Mouse (Mus musculus) liver, adult 2 months (tissue): ENCODE measurements around the gene Adamts13. TPM values are rescaled to one million over a fixed set of nuclear protein-coding genes. Genes with fewer than 3 reads are reported as not detected.

Experiments
- DNase-seq: peaks from one replicate; pipeline ENCODE4 v3.0.0-alpha.2; 2011; ENCODE audit warnings: low read depth, low spot score; ENCODE audit errors: extremely low read depth
- H3K27ac ChIP-seq: fragments of 200-500 bp; replicated peaks from 2 replicates; pipeline ENCODE4 v1.5.1; 2012; ENCODE audit warnings: low read depth, mild to moderate bottlenecking, control low read depth, inconsistent platforms, low read length; ENCODE audit not compliant: insufficient read depth
- H3K27me3 ChIP-seq: fragments of 200-500 bp; 2 replicates; pipeline ENCODE4 v1.6.1; 2012; ENCODE audit warnings: mild to moderate bottlenecking, moderate library complexity, low read length, inconsistent platforms; ENCODE audit not compliant: control insufficient read depth, insufficient read depth
- H3K36me3 ChIP-seq: fragments of 200-500 bp; 2 replicates; pipeline ENCODE4 v1.6.1; 2012; ENCODE audit warnings: low read length, inconsistent platforms; ENCODE audit not compliant: control insufficient read depth, insufficient read depth
- H3K4me1 ChIP-seq: fragments of 200-500 bp; 2 replicates; pipeline ENCODE4 v1.6.1; 2011; ENCODE audit warnings: low read length; ENCODE audit not compliant: control insufficient read depth, insufficient read depth
- H3K4me3 ChIP-seq: fragments of 200-500 bp; 2 replicates; pipeline ENCODE4 v1.5.1; 2011; ENCODE audit warnings: low read depth, mild to moderate bottlenecking, control low read depth, low read length, moderate library complexity; ENCODE audit not compliant: insufficient read depth
- H3K79me2 ChIP-seq: fragments of 200-500 bp; 2 replicates; pipeline ENCODE4 v1.6.1; 2012; ENCODE audit warnings: inconsistent platforms, mild to moderate bottlenecking, low read length, moderate library complexity; ENCODE audit not compliant: control insufficient read depth, insufficient read depth
- H3K9ac ChIP-seq: fragments of 200-500 bp; 2 replicates; pipeline ENCODE4 v1.6.1; 2012; ENCODE audit warnings: low read depth, mild to moderate bottlenecking, control low read depth, inconsistent platforms, low read length
- CTCF ChIP-seq: fragments of 200-500 bp; IDR thresholded peaks from 2 replicates; pipeline ENCODE4 v1.5.1; 2011; ENCODE audit warnings: low read depth, low read length, control low read depth
- POLR2A ChIP-seq: fragments of 200-500 bp; IDR thresholded peaks from 2 replicates; pipeline ENCODE4 v1.6.1; 2011; ENCODE audit warnings: low read length, control low read depth; ENCODE audit not compliant: insufficient read depth; ENCODE audit errors: extremely low read depth
- WGBS: fragments of 180-500 bp; shearing (Covaris S2); methylation state at CpG from one replicate; pipeline ENCODE4 v1.1.7; 2018; 5-methylcytosine and 5-hydroxymethylcytosine counted together
- polyA plus RNA-seq: library from polyadenylated mRNA; depleted of rRNA; stranded (reverse); fragments of >200 nt; gene quantifications from 2 replicates; pipeline ENCODE4 v1.2.3, GENCODE M21; 2012
- total RNA-seq: library from RNA; depleted of rRNA; stranded (reverse); fragments of >200 nt; gene quantifications from 2 replicates; pipeline ENCODE4 v1.2.3, GENCODE M21; 2014

The Adamts13 gene
- total and polyA plus RNA-seq, 2 experiments, result 5.6 to 11.2 TPM

GRCm38 (mm10) chr2:26935286-26935685 lies 37.9 kb upstream of the Adamts13 start:
- Histone ChIP-seq H3K27me3 (no peaks in the 10 kb centered on the region), H3K27ac (no peak overlapping the region), H3K4me3 (no peak overlapping the region), H3K9ac (no peak overlapping the region), H3K4me1 (peaks cover 17% of the 10 kb centered on the region), H3K36me3 (0 out of 2 replicates have a peak, but pooled peaks cover 2% of the 10 kb centered on the region), H3K79me2 (peaks cover 24% of the 10 kb centered on the region)
- no peak for TF ChIP-seq CTCF
- no peak for TF ChIP-seq POLR2A
- no peak for DNase-seq
- 95% methylated on average over 2 of the region's 2 CpGs for WGBS

- H3K36me3 ChIP-seq, result no peaks in the 10 kb centered on the region
- no peak overlapping the region for H3K27ac ChIP-seq
- DNase-seq, result no peak
- 66% methylated on average over 1 of the region's 1 CpGs for WGBS
- no peak for TF ChIP-seq POLR2A
- no peak for TF ChIP-seq CTCF
- H3K4me1 ChIP-seq, result peaks cover 6% of the 10 kb centered on the region
- H3K27me3 ChIP-seq, result no peaks in the 10 kb centered on the region
- H3K4me3 ChIP-seq, result no peak overlapping the region
- peaks cover 14% of the 10 kb centered on the region; the same call in 1 of the 2 replicates for H3K79me2 ChIP-seq
- H3K9ac ChIP-seq, result no peak overlapping the region
Measured at GRCm38 (mm10) chr2:26936425-26936824, 36.8 kb upstream of the Adamts13 start.

DNA sequence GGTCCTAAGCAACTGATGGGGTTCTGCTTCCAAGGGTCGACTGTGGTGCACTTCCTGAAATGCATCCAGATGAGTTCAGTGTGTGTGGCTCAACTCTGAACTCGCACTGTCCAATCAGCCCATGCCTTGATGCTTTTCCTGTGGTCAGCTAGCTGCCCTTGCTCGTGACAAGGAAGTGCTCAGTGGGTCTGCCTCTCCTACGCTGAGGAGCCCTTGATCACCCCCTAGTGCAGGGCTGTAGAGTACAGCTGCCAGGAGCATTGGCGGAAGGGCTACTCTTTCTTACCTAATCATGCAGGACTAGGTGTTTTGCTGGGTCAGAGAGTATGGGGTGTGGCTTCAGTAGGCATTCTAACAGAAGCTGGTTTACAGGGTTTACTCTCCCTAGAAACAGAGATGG lies 31.7 kb upstream of the Adamts13 start:
- H3K4me1 ChIP-seq, result no peaks in the 10 kb centered on the region
- no peak overlapping the region for H3K27ac ChIP-seq
- no peaks in the 10 kb centered on the region for H3K79me2 ChIP-seq
- DNase-seq, result no peak
- peak; percentile 54 for TF ChIP-seq CTCF
- no peak for TF ChIP-seq POLR2A
- H3K4me3 ChIP-seq, result no peak overlapping the region
- H3K27me3 ChIP-seq, result no peaks in the 10 kb centered on the region
- 35% methylated on average over 5 of the region's 5 CpGs for WGBS
- H3K36me3 ChIP-seq, result no peaks in the 10 kb centered on the region
- H3K9ac ChIP-seq, result no peak overlapping the region

DNA sequence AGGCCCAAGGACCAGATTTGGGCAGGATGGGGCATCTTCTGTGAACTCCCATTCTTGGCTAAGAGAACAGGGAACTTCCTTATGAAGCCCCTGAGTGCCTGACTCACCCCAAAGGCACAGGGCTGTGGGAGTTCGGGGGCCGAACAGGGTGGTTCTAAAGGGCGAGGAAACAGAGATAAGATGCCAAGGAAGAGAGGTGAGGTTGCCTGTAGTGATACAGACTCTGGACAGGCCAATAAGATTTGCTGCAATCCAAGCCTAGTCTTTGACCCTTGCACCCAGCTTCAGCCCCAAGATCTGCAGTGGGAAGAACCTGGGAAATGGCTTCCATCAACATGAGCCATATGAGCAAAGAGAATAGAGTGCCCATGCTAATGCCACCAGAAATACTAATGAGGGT lies 30.0 kb upstream of the Adamts13 start:
- Histone ChIP-seq H3K4me3 (no peak overlapping the region), H3K79me2 (no peaks in the 10 kb centered on the region), H3K9ac (no peak overlapping the region), H3K36me3 (no peaks in the 10 kb centered on the region), H3K27me3 (no peaks in the 10 kb centered on the region), H3K27ac (no peak overlapping the region), H3K4me1 (no peaks in the 10 kb centered on the region)
- DNase-seq, result no peak
- 83% methylated on average over 3 of the region's 3 CpGs for WGBS
- TF ChIP-seq CTCF, result no peak
- no peak for TF ChIP-seq POLR2A

DNA sequence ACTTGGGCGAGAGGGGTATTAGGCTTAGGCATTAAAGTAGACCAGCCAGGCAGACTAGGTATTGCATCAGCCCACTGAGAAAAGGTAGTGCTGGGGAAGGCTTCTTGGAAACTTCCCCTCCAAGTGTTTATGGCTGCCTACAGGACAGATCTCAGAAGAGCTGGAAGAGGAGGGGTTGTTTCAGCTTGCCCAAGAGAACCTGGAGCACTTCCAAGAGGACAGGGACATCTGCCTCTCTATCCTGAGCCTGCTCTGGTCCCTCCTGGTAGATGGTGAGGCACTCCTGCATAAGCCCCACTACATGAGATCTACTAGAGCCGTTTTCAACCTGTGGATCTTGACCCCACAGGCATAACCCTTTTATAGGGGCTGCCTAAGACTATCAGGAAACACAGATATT lies 22.8 kb upstream of the Adamts13 start:
- WGBS, result 91% methylated on average over 2 of the region's 2 CpGs
- Histone ChIP-seq H3K79me2 (no peaks in the 10 kb centered on the region), H3K36me3 (peaks cover 14% of the 10 kb centered on the region)

GRCm38 (mm10) chr2:26951346-26951905 lies 21.8 kb upstream of the Adamts13 start:
- no peak overlapping the region for H3K9ac ChIP-seq
- peaks cover 22% of the 10 kb centered on the region for H3K36me3 ChIP-seq
- no peak for TF ChIP-seq POLR2A
- no peak for TF ChIP-seq CTCF
- no peaks in the 10 kb centered on the region for H3K27me3 ChIP-seq
- no peak overlapping the region for H3K27ac ChIP-seq
- DNase-seq, result no peak
- WGBS, result 90% methylated on average over 8 of the region's 8 CpGs
- H3K79me2 ChIP-seq, result no peaks in the 10 kb centered on the region
- no peak overlapping the region for H3K4me3 ChIP-seq
- H3K4me1 ChIP-seq, result no peaks in the 10 kb centered on the region

More for the DNA sequence above, 22.8 kb upstream of the Adamts13 start:
- H3K27ac ChIP-seq, result no peak overlapping the region
- H3K4me1 ChIP-seq, result no peaks in the 10 kb centered on the region
- no peak for DNase-seq
- TF ChIP-seq POLR2A, result no peak
- no peak for TF ChIP-seq CTCF
- H3K9ac ChIP-seq, result no peak overlapping the region
- no peaks in the 10 kb centered on the region for H3K27me3 ChIP-seq
- no peak overlapping the region for H3K4me3 ChIP-seq
